Mouse (Mus musculus) brain, embryonic 14.5 days (tissue): ENCODE data around the gene Btnl2.

Source experiments
- CTCF ChIP-seq: fragments of 200-500 bp; IDR thresholded peaks from 2 replicates; pipeline ENCODE4 v1.5.1; 2012; ENCODE audit warnings: inconsistent platforms, mild to moderate bottlenecking, moderate library complexity, borderline replicate concordance; ENCODE audit not compliant: insufficient read depth, insufficient read length; ENCODE audit errors: extremely low read depth
- POLR2A ChIP-seq: fragments of 200-500 bp; IDR thresholded peaks from 2 replicates; pipeline ENCODE4 v1.6.1; 2012; ENCODE audit warnings: mild to moderate bottlenecking, inconsistent platforms, borderline replicate concordance; ENCODE audit not compliant: poor library complexity, insufficient read depth, insufficient read length, severe bottlenecking; ENCODE audit errors: extremely low read depth

DNA sequence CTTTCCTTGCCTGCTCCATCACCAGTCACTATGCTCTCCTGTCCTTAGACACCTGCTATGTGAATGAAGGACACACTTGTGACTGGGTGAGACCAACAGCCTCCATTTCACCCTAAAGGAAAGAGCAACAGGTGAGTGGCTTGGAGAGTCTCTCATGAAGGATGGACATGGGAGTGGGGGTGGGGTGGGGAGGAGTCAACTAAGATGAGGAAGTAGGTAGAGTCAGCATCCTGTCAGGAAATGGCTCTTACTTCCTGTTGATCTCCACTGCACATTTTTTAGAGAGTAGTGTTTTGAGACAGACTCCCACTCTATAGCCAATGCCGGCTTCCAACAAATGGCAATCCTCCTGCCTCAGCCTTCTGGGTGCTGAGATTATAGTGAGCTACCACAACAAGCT is 318 bp downstream of the Btnl2 start:
- no peak for TF ChIP-seq POLR2A
- no peak for TF ChIP-seq CTCF
